Mouse (Mus musculus) B cell, adult 2 months (primary cell): ENCODE measurements around the gene Fosl2.
A peak's percentile ranks its signal among the peaks of the same experiment; 100 is the strongest.

ENCODE experiments used
- DNase-seq, 2 experiments: peaks; one replicate each; pipeline ENCODE4 v3.0.0; 2022

Gene Fosl2

DNA sequence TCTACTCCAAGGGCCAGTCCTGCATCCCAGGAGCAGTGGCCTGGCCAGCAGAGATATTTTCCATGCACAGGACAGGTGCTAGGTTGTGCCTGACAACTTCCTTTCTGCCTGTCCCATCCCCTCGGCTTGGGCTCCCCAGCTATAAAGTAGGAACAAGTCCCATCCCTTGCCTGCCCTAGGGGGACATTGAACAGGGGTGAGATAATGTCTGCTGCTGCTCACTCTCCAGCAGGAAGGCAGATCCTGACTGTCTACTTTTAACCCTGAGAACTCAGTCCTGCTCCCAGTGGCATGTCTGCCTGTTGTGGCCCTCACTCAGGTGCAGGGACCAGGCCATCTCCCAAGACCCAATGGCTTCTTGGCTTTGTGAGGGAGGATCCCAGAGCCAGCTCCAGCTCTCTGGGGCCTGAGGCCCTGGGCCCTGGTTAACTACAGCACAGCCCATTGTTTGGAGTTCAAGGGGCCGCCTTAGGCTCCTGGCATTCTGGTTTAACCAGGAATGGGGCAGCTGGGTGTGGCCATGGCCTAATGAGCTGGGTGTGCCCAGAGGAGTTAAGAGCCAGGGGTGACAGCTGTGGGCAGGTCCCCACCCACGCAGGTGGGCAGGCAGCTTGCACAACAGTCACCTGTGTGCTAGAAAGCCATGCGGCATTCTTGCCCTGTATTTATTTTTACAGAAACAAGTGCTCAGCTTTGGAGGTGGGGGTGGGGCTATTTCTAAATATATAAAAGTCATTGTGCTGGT lies 47.5 kb downstream of the Fosl2 start:
- no peak for DNase-seq

- DNase-seq = no peak
Measured at GRCm38 (mm10) chr5:32187717-32188116, 52.1 kb downstream of the Fosl2 start.

DNA sequence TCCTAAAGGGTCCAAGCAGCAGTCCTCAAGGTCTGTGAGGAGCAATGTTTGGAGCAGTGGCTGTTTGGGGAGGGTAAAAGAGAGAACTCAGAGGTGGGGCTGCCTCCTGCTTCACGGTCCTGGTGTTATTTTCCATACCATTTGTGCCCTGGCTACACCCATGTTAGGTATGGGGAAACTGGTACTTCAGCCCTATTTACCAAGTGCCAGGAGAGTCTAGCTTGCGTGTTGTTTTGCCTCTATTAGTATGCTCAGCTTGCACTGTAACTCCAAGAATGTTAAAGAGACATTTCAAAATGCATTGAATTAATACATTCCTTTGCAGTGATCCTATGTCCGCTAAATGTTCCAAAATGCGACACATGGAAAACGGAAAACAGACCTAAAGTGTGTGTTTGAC lies 55.7 kb downstream of the Fosl2 start:
- DNase-seq = no peak

- no peak for DNase-seq
Measured at GRCm38 (mm10) chr5:32192016-32192845, 56.6 kb downstream of the Fosl2 start.

- no peak for DNase-seq
Measured at GRCm38 (mm10) chr5:32194236-32194635, 58.6 kb downstream of the Fosl2 start.

GRCm38 (mm10) chr5:32195857-32196609 lies 60.4 kb downstream of the Fosl2 start:
- DNase-seq = no peak

DNA sequence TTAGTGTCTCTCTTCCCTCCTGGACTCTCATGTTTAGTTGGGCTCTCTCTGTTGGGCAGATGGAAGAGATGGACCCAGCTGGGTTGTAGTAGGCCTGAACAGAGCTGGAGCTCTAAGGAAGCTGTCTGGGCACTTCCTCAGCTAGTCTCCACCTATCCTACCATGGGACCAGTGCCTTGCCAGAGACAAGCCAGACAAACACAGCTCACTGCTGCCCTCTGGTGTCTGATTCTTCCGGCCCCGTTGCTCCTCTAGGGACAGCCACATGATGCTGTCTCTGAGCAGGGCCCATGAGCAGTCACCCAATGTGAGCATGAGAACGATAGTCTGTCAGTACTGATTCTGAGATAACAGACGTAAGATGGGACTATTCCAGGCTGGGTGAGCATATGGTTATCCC lies 62.1 kb downstream of the Fosl2 start:
- DNase-seq = peak; percentile 88 to 89

DNA sequence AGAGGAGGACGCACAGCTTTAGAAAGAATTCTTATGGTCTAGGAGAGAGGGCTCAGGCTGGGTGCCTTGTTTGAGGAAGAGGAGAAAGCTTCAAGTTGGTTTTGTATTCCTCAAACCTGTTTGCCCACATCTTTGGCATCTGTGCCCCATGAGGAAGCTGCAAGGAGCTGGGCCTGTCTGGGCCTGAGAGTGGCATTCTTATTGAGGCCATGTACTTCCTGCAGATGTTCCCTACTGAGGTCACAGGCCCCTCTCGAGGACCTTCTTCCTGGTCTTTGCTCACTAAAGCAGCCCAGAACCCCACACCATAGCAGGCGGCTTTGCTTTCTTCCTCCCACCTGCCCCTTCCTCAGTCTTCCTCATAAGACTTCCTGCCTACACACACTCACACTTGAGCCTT lies 63.5 kb downstream of the Fosl2 start:
- DNase-seq = no peak

- no peak for DNase-seq
Measured at GRCm38 (mm10) chr5:32199594-32199993, 64.0 kb downstream of the Fosl2 start.

GRCm38 (mm10) chr5:32204653-32205052 lies 69.1 kb downstream of the Fosl2 start:
- DNase-seq = peak; percentile 15 to 21

DNA sequence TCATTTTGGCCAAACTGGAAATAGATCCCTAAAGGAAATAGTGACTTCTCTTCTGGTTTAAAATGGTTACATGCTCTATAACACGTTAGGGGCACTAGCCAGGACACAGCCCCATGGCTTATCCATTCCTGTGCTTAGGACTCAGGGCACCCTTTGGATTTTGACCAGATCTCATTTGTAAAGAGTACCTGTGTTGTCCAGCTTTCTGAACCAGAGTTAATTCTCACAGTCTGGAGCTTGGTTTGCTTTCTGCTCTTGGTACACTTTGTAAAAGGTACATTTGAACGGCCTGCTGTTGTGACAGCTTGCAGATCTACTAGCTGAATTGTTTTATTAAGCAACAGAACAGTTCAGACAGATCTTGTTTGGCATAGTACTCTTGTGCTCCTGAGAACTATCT lies 71.1 kb downstream of the Fosl2 start:
- DNase-seq = no peak
